ENCODE assay signal across 18 mouse cellular contexts in the genomic region with DNA sequence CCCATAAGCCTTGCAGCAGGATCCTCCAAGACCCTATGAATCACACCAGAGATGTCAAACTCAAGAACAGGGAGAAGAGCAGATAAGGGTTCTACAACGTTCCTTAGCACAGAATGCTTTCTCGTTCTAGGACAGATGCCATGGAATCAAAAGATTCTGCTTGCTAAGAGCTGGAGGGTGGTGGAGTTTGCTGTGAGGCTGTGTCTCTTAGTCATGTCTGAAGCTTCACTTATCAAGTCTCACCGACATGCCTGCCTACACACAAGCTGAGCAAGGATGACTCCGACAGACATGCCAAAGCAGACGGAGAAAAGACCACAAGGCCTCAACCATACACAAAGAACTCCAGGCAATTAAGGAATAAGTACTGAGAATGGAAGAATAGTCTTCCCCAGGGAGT. TPM values are rescaled to one million over a fixed set of nuclear protein-coding genes. Genes with fewer than 3 reads are reported as not detected.
DNase-seq lines count a peak whose midpoint lies in the region.
"Had no signal": no experiment of that assay in that cellular context is flagged by ENCODE, and none has a peak within 500 bp of the region (broad histone marks: within the 10 kb centered on the region; RNA-seq: fewer than 3 reads in every experiment).

No protein-coding gene starts in this region.

- intact Hi-C loops in left cerebral cortex, postnatal 36 days (cut with DNase I): no loop called here

- peak; percentile 74 to 79 for DNase-seq in frontal cortex, adult 2 months (ENCODE audit: extremely low spot score in 1 of 2, low spot score in 1 of 2)
- DNase-seq in frontal cortex, postnatal 25 days (ENCODE audit: low spot score in 2 of 2): no peak
- peak; percentile 66 for DNase-seq in left cerebral cortex, adult 11 months (ENCODE audit: low spot score)
- DNase-seq in left cerebral cortex, postnatal 36 days (ENCODE audit: low spot score in 2 of 2): no peak
- peak; percentile 92 for DNase-seq in brain, adult 2 months (ENCODE audit: low read depth, low spot score)
- DNase-seq in left cerebral cortex, adult 9 months (ENCODE audit: low spot score in 2 of 2): peak; percentile 66 to 71
- DNase-seq in kidney, adult 11 months: no peak
- DNase-seq: adrenal gland, adult 8-10 months; cerebellum, adult 8-10 months; cerebellum, postnatal 36 days; gastrocnemius, postnatal 25 days; heart, adult 11 months; kidney, adult 2 months; kidney, postnatal 4 days; liver, postnatal 0 days; lung, postnatal 36 days; thymus, adult 2 months; thymus, postnatal 36 days had no signal

RNA-seq across cellular contexts. Expression of gene Ttc7b, which starts 27.4 kb away (rescaled TPM):
- 194 and 202 TPM in 2 replicates for polyA plus RNA-seq in frontal cortex, adult 2 months (2012; rRNA removed)
- 100 to 1,000 TPM; 229 to 246 TPM for total RNA-seq in left cerebral cortex, postnatal 36 days (2021)

Comparison
In these comparisons a context has a peak if more than half of its experiments do, and no peak if none do; other contexts are left out.
1. DNase-seq: peak in frontal cortex, adult 2 months (2 of 2), left cerebral cortex, adult 11 months (single experiment), brain, adult 2 months (single experiment) and left cerebral cortex, adult 9 months (2 of 2); none in frontal cortex, postnatal 25 days (0 of 2), left cerebral cortex, postnatal 36 days (0 of 2) and kidney, adult 11 months (single experiment).